In the genomic region with DNA sequence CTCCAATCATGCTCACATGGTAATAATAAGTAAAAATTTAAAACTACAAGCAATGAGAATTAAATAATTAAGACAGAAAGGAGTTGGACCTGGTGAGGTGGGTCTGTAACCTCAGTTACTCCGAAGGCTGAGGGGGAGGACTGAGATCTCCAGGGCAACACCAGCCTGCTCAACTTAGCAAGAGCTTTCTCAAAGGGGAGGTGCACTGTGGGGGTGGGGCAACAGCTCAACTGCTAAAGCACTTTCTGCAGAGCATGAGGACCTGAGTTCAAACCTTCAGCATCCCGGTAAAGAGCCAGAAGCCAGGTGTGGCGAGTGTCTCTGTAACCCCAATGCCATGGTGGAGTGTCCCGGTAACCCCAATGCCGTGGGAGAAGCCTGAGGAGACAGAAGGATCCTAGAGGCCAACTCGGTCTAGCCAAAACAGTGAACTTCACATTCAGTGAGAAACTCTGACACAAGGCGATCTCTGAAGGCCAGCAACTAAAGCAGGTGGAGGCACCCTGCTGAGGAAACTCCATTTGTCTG, we compare ENCODE assay signal across 25 mouse cellular contexts.
"Had no signal": no experiment of that assay in that cellular context is flagged by ENCODE, and none has a peak within 500 bp of the region (broad histone marks: within the 10 kb centered on the region; RNA-seq: fewer than 3 reads in every experiment).

No protein-coding gene starts in this region.

- H3K4me2 ChIP-seq: heart, embryonic 11.5 days; heart, embryonic 13.5 days; heart, embryonic 15.5 days; hindbrain, embryonic 12.5 days; hindbrain, embryonic 14.5 days; intestine, embryonic 15.5 days; limb, embryonic 13.5 days; limb, embryonic 15.5 days; liver, embryonic 12.5 days had no signal

- H3K9ac ChIP-seq: heart, embryonic 13.5 days; heart, embryonic 15.5 days; hindbrain, embryonic 12.5 days; hindbrain, embryonic 14.5 days; intestine, embryonic 15.5 days; limb, embryonic 13.5 days; limb, embryonic 15.5 days; liver, embryonic 12.5 days; liver, embryonic 14.5 days had no signal

- H3K9me3 ChIP-seq: heart, embryonic 13.5 days; heart, embryonic 15.5 days; hindbrain, embryonic 12.5 days; intestine, embryonic 15.5 days; limb, embryonic 13.5 days; limb, embryonic 15.5 days; liver, embryonic 12.5 days had no signal

- H3K4me1 ChIP-seq: heart, embryonic 15.5 days; hindbrain, embryonic 12.5 days; intestine, embryonic 15.5 days; limb, embryonic 15.5 days had no signal

- H3K27me3 ChIP-seq: heart, embryonic 13.5 days; heart, embryonic 15.5 days; hindbrain, embryonic 12.5 days; intestine, embryonic 15.5 days; limb, embryonic 13.5 days; limb, embryonic 15.5 days had no signal

- ATAC-seq: hindbrain, embryonic 16.5 days; inflammation-experienced regulatory T-cells, adult 6 months; intestine, embryonic 15.5 days; intestine, postnatal 0 days; liver, embryonic 12.5 days had no signal

- H3K4me3 ChIP-seq: heart, adult 2 months; heart, embryonic 13.5 days; heart, embryonic 15.5 days; hindbrain, embryonic 12.5 days; intestine, embryonic 15.5 days; layer of hippocampus, adult 2 months; left cerebral cortex, adult 2 months; limb, embryonic 13.5 days; limb, embryonic 15.5 days; liver, embryonic 12.5 days had no signal

- H3K36me3 ChIP-seq: heart, embryonic 13.5 days; heart, embryonic 15.5 days; hindbrain, embryonic 12.5 days; intestine, embryonic 15.5 days; limb, embryonic 13.5 days; limb, embryonic 15.5 days; liver, embryonic 12.5 days had no signal

- DNase-seq: gastrocnemius, postnatal 14 days; gastrocnemius, postnatal 36 days; heart, adult 2 months; heart, postnatal 14 days; heart, postnatal 36 days; kidney, adult 18-20 months; kidney, adult 8-10 months; kidney, postnatal 10 days; kidney, postnatal 4 days; left cerebral cortex, postnatal 4 days had no signal

- H3K27ac ChIP-seq: heart, embryonic 13.5 days; heart, embryonic 15.5 days; hindbrain, embryonic 12.5 days; hindbrain, embryonic 14.5 days; intestine, embryonic 15.5 days; layer of hippocampus, adult 2 months; left cerebral cortex, adult 2 months; limb, embryonic 13.5 days; limb, embryonic 15.5 days; liver, embryonic 12.5 days; liver, embryonic 14.5 days had no signal
